Mouse (Mus musculus): ENCODE data around the gene Fgf12. TPM values are rescaled to one million over a fixed set of nuclear protein-coding genes. Genes with fewer than 3 reads are reported as not detected.

Fgf12 gene
- polyA plus RNA-seq, 1 experiment from 2014 or later: 0.74 TPM

GRCm38 (mm10) chr16:28564716-28565217, 188.1 kb downstream of the Fgf12 start:
- DNase-seq (ENCODE audit: low spot score) (peak; percentile 15), ATAC-seq (ENCODE audit: low FRiP score, low TSS enrichment) (no peak; the same call in 1 of the 2 replicates)
- no peak for TF ChIP-seq CTCF (IDR thresholded peaks at IDR 0.05; ENCODE audit: low read depth)
- TF ChIP-seq EP300 (optimal IDR thresholded peaks at IDR 0.05): no peak
- Histone ChIP-seq H3K4me1 (replicated peaks; ENCODE audit: control insufficient read depth, insufficient read depth) (no peaks in the 10 kb centered on the region), H3K4me2 (replicated peaks; ENCODE audit: low read depth) (peak overlapping the region; percentile 74), H3K4me3 (ENCODE audit: low read depth, low read length) (peak overlapping the region; percentile 41), H3K36me3 (ENCODE audit: control insufficient read depth, insufficient read depth, low read length) (no peaks in the 10 kb centered on the region), H3K27ac (replicated peaks) (no peak overlapping the region), H3K9ac (ENCODE audit: low read length) (no peak overlapping the region), H3K27me3 (ENCODE audit: control insufficient read depth, insufficient read depth, low read length) (0 out of 2 replicates have a peak, but pooled peaks cover 5% of the 10 kb centered on the region), H3K9me3 (ENCODE audit: control insufficient read depth, low read length) (no peaks in the 10 kb centered on the region)
- under 1% methylated on average over 55 of the region's 58 CpGs for WGBS

GRCm38 (mm10) chr16:28564075-28564715, 188.7 kb downstream of the Fgf12 start:
- ATAC-seq (ENCODE audit: low FRiP score, low TSS enrichment) (0 out of 2 replicates have a peak, but pooled peaks have one; percentile 35), DNase-seq (ENCODE audit: low spot score) (peak; percentile 55)
- H3K4me3 ChIP-seq (ENCODE audit: low read depth, low read length): peak overlapping the region; percentile 41
- H3K27me3 ChIP-seq (ENCODE audit: control insufficient read depth, insufficient read depth, low read length): 0 out of 2 replicates have a peak, but pooled peaks cover 5% of the 10 kb centered on the region
- WGBS: under 1% methylated on average over 35 of the region's 45 CpGs
- H3K27ac ChIP-seq (replicated peaks): no peak overlapping the region
- H3K36me3 ChIP-seq (ENCODE audit: control insufficient read depth, insufficient read depth, low read length): no peaks in the 10 kb centered on the region
- TF ChIP-seq CTCF (IDR thresholded peaks at IDR 0.05; ENCODE audit: low read depth) (no peak), EP300 (optimal IDR thresholded peaks at IDR 0.05) (no peak)
- peak overlapping the region; percentile 74 for H3K4me2 ChIP-seq (replicated peaks; ENCODE audit: low read depth)
- no peaks in the 10 kb centered on the region for H3K4me1 ChIP-seq (replicated peaks; ENCODE audit: control insufficient read depth, insufficient read depth)
- H3K9me3 ChIP-seq (ENCODE audit: control insufficient read depth, low read length): no peaks in the 10 kb centered on the region
- no peak overlapping the region for H3K9ac ChIP-seq (ENCODE audit: low read length)

GRCm38 (mm10) chr16:28562847-28563246, 190.0 kb downstream of the Fgf12 start:
- 0 out of 2 replicates have a peak, but pooled peaks cover 5% of the 10 kb centered on the region for H3K27me3 ChIP-seq (ENCODE audit: control insufficient read depth, insufficient read depth, low read length)
- H3K4me1 ChIP-seq (replicated peaks; ENCODE audit: control insufficient read depth, insufficient read depth): no peaks in the 10 kb centered on the region
- DNase-seq (ENCODE audit: low spot score) (no peak), ATAC-seq (ENCODE audit: low FRiP score, low TSS enrichment) (no peak)
- H3K4me2 ChIP-seq (replicated peaks; ENCODE audit: low read depth): no peak overlapping the region
- H3K9me3 ChIP-seq (ENCODE audit: control insufficient read depth, low read length): no peaks in the 10 kb centered on the region
- TF ChIP-seq CTCF (IDR thresholded peaks at IDR 0.05; ENCODE audit: low read depth): no peak
- TF ChIP-seq EP300 (optimal IDR thresholded peaks at IDR 0.05): no peak
- 78% methylated on average over 6 of the region's 6 CpGs for WGBS
- H3K9ac ChIP-seq (ENCODE audit: low read length): no peak overlapping the region
- H3K36me3 ChIP-seq (ENCODE audit: control insufficient read depth, insufficient read depth, low read length): no peaks in the 10 kb centered on the region
- no peak overlapping the region for H3K4me3 ChIP-seq (ENCODE audit: low read depth, low read length)
- H3K27ac ChIP-seq (replicated peaks): no peak overlapping the region

GRCm38 (mm10) chr16:28555219-28555618, 197.6 kb downstream of the Fgf12 start:
- Histone ChIP-seq H3K27ac (replicated peaks) (no peak overlapping the region), H3K27me3 (ENCODE audit: control insufficient read depth, insufficient read depth, low read length) (no peaks in the 10 kb centered on the region), H3K9me3 (ENCODE audit: control insufficient read depth, low read length) (no peaks in the 10 kb centered on the region), H3K4me2 (replicated peaks; ENCODE audit: low read depth) (no peak overlapping the region), H3K4me3 (ENCODE audit: low read depth, low read length) (no peak overlapping the region), H3K9ac (ENCODE audit: low read length) (no peak overlapping the region), H3K4me1 (replicated peaks; ENCODE audit: control insufficient read depth, insufficient read depth) (no peaks in the 10 kb centered on the region), H3K36me3 (ENCODE audit: control insufficient read depth, insufficient read depth, low read length) (no peaks in the 10 kb centered on the region)
- DNase-seq (ENCODE audit: low spot score) (no peak), ATAC-seq (ENCODE audit: low FRiP score, low TSS enrichment) (no peak)
- 77% methylated on average over 10 of the region's 10 CpGs for WGBS
- TF ChIP-seq EP300 (optimal IDR thresholded peaks at IDR 0.05) (no peak), CTCF (IDR thresholded peaks at IDR 0.05; ENCODE audit: low read depth) (no peak)

- no peaks in the 10 kb centered on the region for H3K4me1 ChIP-seq (replicated peaks; ENCODE audit: control insufficient read depth, insufficient read depth)
- H3K9me3 ChIP-seq (ENCODE audit: control insufficient read depth, low read length): no peaks in the 10 kb centered on the region
- DNase-seq (ENCODE audit: low spot score): no peak
- no peak for ATAC-seq (ENCODE audit: low FRiP score, low TSS enrichment)
- H3K36me3 ChIP-seq (ENCODE audit: control insufficient read depth, insufficient read depth, low read length): no peaks in the 10 kb centered on the region
- no peak overlapping the region for H3K4me2 ChIP-seq (replicated peaks; ENCODE audit: low read depth)
- H3K9ac ChIP-seq (ENCODE audit: low read length): no peak overlapping the region
- no peak for TF ChIP-seq CTCF (IDR thresholded peaks at IDR 0.05; ENCODE audit: low read depth)
- no peak for TF ChIP-seq EP300 (optimal IDR thresholded peaks at IDR 0.05)
- H3K4me3 ChIP-seq (ENCODE audit: low read depth, low read length): no peak overlapping the region
- no peaks in the 10 kb centered on the region for H3K27me3 ChIP-seq (ENCODE audit: control insufficient read depth, insufficient read depth, low read length)
- H3K27ac ChIP-seq (replicated peaks): no peak overlapping the region
- 61% methylated on average over 3 of the region's 3 CpGs for WGBS
These were observed 213.4 kb downstream of the Fgf12 start for GRCm38 (mm10) chr16:28539423-28539822.
